Mouse (Mus musculus) naive thymus-derived CD4-positive, alpha-beta T cell, adult 2 months (primary cell): Measurements from ENCODE around the gene Col4a4.

Experiments used
- DNase-seq: peaks from one replicate; pipeline ENCODE4 v3.0.0-alpha.2; 2011; ENCODE audit warnings: low read depth

Col4a4 gene

GRCm38 (mm10) chr1:82475821-82476220 lies 110.8 kb downstream of the Col4a4 start:
- DNase-seq, result no peak

- no peak for DNase-seq
Observed at GRCm38 (mm10) chr1:82475254-82475653, 111.4 kb downstream of the Col4a4 start.

GRCm38 (mm10) chr1:82474461-82474961 lies 112.1 kb downstream of the Col4a4 start:
- no peak for DNase-seq

- no peak for DNase-seq
Observed at GRCm38 (mm10) chr1:82473467-82473866, 113.2 kb downstream of the Col4a4 start.

- DNase-seq, result no peak
Observed at GRCm38 (mm10) chr1:82470516-82471225, 116.0 kb downstream of the Col4a4 start.

- DNase-seq, result no peak
Observed at GRCm38 (mm10) chr1:82468872-82469271, 117.8 kb downstream of the Col4a4 start.

GRCm38 (mm10) chr1:82465321-82465853 lies 121.3 kb downstream of the Col4a4 start:
- no peak for DNase-seq

GRCm38 (mm10) chr1:82461041-82461440 lies 125.6 kb downstream of the Col4a4 start:
- no peak for DNase-seq

- DNase-seq, result no peak
Observed at GRCm38 (mm10) chr1:82459926-82460325, 126.7 kb downstream of the Col4a4 start.

- no peak for DNase-seq
Observed at GRCm38 (mm10) chr1:82459350-82459749, 127.3 kb downstream of the Col4a4 start.

GRCm38 (mm10) chr1:82454031-82454430 lies 132.6 kb downstream of the Col4a4 start:
- no peak for DNase-seq

- no peak for DNase-seq
Observed at GRCm38 (mm10) chr1:82451927-82452651, 134.6 kb downstream of the Col4a4 start.

GRCm38 (mm10) chr1:82449851-82450250 lies 136.8 kb downstream of the Col4a4 start:
- no peak for DNase-seq

- DNase-seq, result no peak
Observed at GRCm38 (mm10) chr1:82446049-82446448, 140.6 kb downstream of the Col4a4 start.

GRCm38 (mm10) chr1:82443517-82443916 lies 143.1 kb downstream of the Col4a4 start:
- DNase-seq, result peak; percentile 3

- DNase-seq, result no peak
Observed at GRCm38 (mm10) chr1:82440123-82440522, 146.5 kb downstream of the Col4a4 start.

GRCm38 (mm10) chr1:82437273-82437672 lies 149.4 kb downstream of the Col4a4 start:
- DNase-seq, result no peak

- no peak for DNase-seq
Observed at GRCm38 (mm10) chr1:82433649-82434005, 153.0 kb downstream of the Col4a4 start.

GRCm38 (mm10) chr1:82432919-82433648 lies 153.6 kb downstream of the Col4a4 start:
- DNase-seq, result peak; percentile 3

- peak; percentile 3 for DNase-seq
Observed at GRCm38 (mm10) chr1:82429061-82429460, 157.6 kb downstream of the Col4a4 start.

- no peak for DNase-seq
Observed at GRCm38 (mm10) chr1:82427729-82428128, 158.9 kb downstream of the Col4a4 start.

GRCm38 (mm10) chr1:82415641-82416040 lies 171.0 kb downstream of the Col4a4 start:
- no peak for DNase-seq
